Mouse (Mus musculus) MEL (cell line): ENCODE data around the gene Trim59. TPM values are rescaled to one million over a fixed set of nuclear protein-coding genes. Genes with fewer than 3 reads are reported as not detected.

Experiments
- DNase-seq: peaks from one replicate; pipeline ENCODE4 v3.0.0; 2011; ENCODE audit warnings: low read depth, low spot score
- H3K27ac ChIP-seq: 2 replicates; pipeline ENCODE4 v1.5.1; 2012; ENCODE audit warnings: low read depth, mild to moderate bottlenecking, control low read depth, low read length, moderate library complexity; ENCODE audit not compliant: control insufficient read depth
- H3K27me3 ChIP-seq, 2 experiments: fragments of 150-350 bp in 1 of 2; sonication (generic) in 1 of 2; 2 replicates each; pipeline ENCODE4 v1.6.1; 2012; ENCODE audit warnings: low read length in 2 of 2, mild to moderate bottlenecking in 2 of 2, improper control_type of control experiment in 1 of 2, moderate library complexity in 1 of 2; ENCODE audit not compliant: insufficient read depth in 2 of 2, control insufficient read depth in 1 of 2
- H3K36me3 ChIP-seq, 2 experiments: 2 replicates each; pipeline ENCODE4 v1.6.1; 2012 to 2014; ENCODE audit warnings: low read length in 2 of 2, improper control_type of control experiment in 1 of 2, inconsistent platforms in 1 of 2, mild to moderate bottlenecking in 1 of 2; ENCODE audit not compliant: insufficient read depth in 2 of 2, control insufficient read depth in 1 of 2
- H3K4me1 ChIP-seq, 2 experiments: fragments of 150-350 bp in 1 of 2; sonication (generic) in 1 of 2; 2 replicates each; pipeline ENCODE4 v1.6.1; 2012; ENCODE audit warnings: low read length in 2 of 2, improper control_type of control experiment in 1 of 2, mild to moderate bottlenecking in 1 of 2; ENCODE audit not compliant: insufficient read depth in 2 of 2, control insufficient read depth in 1 of 2
- H3K4me3 ChIP-seq, 2 experiments: fragments of 150-350 bp in 1 of 2; sonication (generic) in 1 of 2; 2 replicates each; pipeline ENCODE4 v1.5.1; 2012; ENCODE audit warnings: low read depth in 2 of 2, low read length in 2 of 2, mild to moderate bottlenecking in 2 of 2, moderate library complexity in 2 of 2, control low read depth in 1 of 2, improper control_type of control experiment in 1 of 2; ENCODE audit not compliant: control insufficient read depth in 1 of 2, insufficient read depth in 1 of 2
- H3K79me2 ChIP-seq: 2 replicates; pipeline ENCODE4 v1.6.1; 2012; ENCODE audit warnings: mild to moderate bottlenecking, low read length, moderate library complexity; ENCODE audit not compliant: control insufficient read depth, poor library complexity, insufficient read depth
- H3K9ac ChIP-seq: 2 replicates; pipeline ENCODE4 v1.6.1; 2012; ENCODE audit warnings: low read depth, mild to moderate bottlenecking, control low read depth, low read length, moderate library complexity; ENCODE audit not compliant: control insufficient read depth, poor library complexity, severe bottlenecking
- H3K9me3 ChIP-seq: fragments of 150-350 bp; sonication (generic); replicated peaks from 2 replicates; pipeline ENCODE4 v1.6.1; 2012; ENCODE audit warnings: mild to moderate bottlenecking, low read length, improper control_type of control experiment, moderate library complexity; ENCODE audit not compliant: insufficient read depth
- BHLHE40 ChIP-seq: IDR thresholded peaks from 2 replicates; pipeline ENCODE4 v1.6.1; 2012; ENCODE audit warnings: low read depth, mild to moderate bottlenecking, inconsistent platforms, low read length, improper control_type of control experiment, borderline replicate concordance
- CHD2 ChIP-seq: IDR thresholded peaks from 2 replicates; pipeline ENCODE4 v1.6.1; 2011; ENCODE audit warnings: low read length, improper control_type of control experiment
- ELF1 ChIP-seq: IDR thresholded peaks from 2 replicates; pipeline ENCODE4 v1.6.1; 2014; ENCODE audit warnings: low read depth, mild to moderate bottlenecking, inconsistent platforms, low read length, improper control_type of control experiment, moderate library complexity
- EP300 ChIP-seq, 2 experiments: IDR thresholded peaks; 2 replicates each; pipeline ENCODE4 v1.6.1; 2011; ENCODE audit warnings: improper control_type of control experiment in 2 of 2, low read length in 2 of 2, low read depth in 1 of 2, mild to moderate bottlenecking in 1 of 2
- ETS1 ChIP-seq: IDR thresholded peaks from 2 replicates; pipeline ENCODE4 v1.6.1; 2012; ENCODE audit warnings: low read depth, mild to moderate bottlenecking, inconsistent platforms, low read length, improper control_type of control experiment, moderate library complexity
- MAFK ChIP-seq: IDR thresholded peaks from 2 replicates; pipeline ENCODE4 v1.6.1; 2011; ENCODE audit warnings: low read depth, mild to moderate bottlenecking, low read length, improper control_type of control experiment, borderline replicate concordance
- MAX ChIP-seq: IDR thresholded peaks from 2 replicates; pipeline ENCODE4 v1.6.1; 2011; ENCODE audit warnings: low read length, improper control_type of control experiment
- MAZ ChIP-seq: IDR thresholded peaks from 2 replicates; pipeline ENCODE4 v1.6.1; 2012; ENCODE audit warnings: low read depth, mild to moderate bottlenecking, inconsistent platforms, low read length, improper control_type of control experiment
- MEF2A ChIP-seq: IDR thresholded peaks from 2 replicates; pipeline ENCODE4 v1.6.1; 2014; ENCODE audit warnings: low read depth, mild to moderate bottlenecking, inconsistent platforms, low read length, improper control_type of control experiment; ENCODE audit not compliant: poor library complexity, insufficient replicate concordance, severe bottlenecking; ENCODE audit errors: extremely low read depth
- MYC ChIP-seq: IDR thresholded peaks from 2 replicates; pipeline ENCODE4 v1.6.1; 2011; ENCODE audit warnings: low read depth, mild to moderate bottlenecking, low read length, improper control_type of control experiment, moderate library complexity
- NELFE ChIP-seq: IDR thresholded peaks from 2 replicates; pipeline ENCODE4 v1.6.1; 2011; ENCODE audit warnings: low read depth, low read length, improper control_type of control experiment
- POLR2A ChIP-seq, 2 experiments: IDR thresholded peaks; 2 replicates each; pipeline ENCODE4 v1.6.1; 2011 to 2012; ENCODE audit warnings: low read length in 2 of 2, mild to moderate bottlenecking in 2 of 2, control low read depth in 1 of 2, improper control_type of control experiment in 1 of 2, low read depth in 1 of 2, moderate library complexity in 1 of 2; ENCODE audit not compliant: control insufficient read depth in 1 of 2, insufficient read depth in 1 of 2, poor library complexity in 1 of 2
- SIN3A ChIP-seq: IDR thresholded peaks from 2 replicates; pipeline ENCODE4 v1.6.1; 2012; ENCODE audit warnings: low read length, improper control_type of control experiment, inconsistent platforms
- SMC3 ChIP-seq: IDR thresholded peaks from 2 replicates; pipeline ENCODE4 v1.6.1; 2011; ENCODE audit warnings: low read depth, low read length, improper control_type of control experiment
- TAL1 ChIP-seq: IDR thresholded peaks from 2 replicates; pipeline ENCODE4 v1.6.1; 2012; ENCODE audit warnings: mild to moderate bottlenecking, inconsistent platforms, low read length, moderate library complexity, mixed read lengths
- UBTF ChIP-seq: IDR thresholded peaks from 2 replicates; pipeline ENCODE4 v1.6.1; 2012; ENCODE audit warnings: low read depth, mild to moderate bottlenecking, inconsistent platforms, low read length, improper control_type of control experiment, moderate library complexity, borderline replicate concordance; ENCODE audit not compliant: insufficient read depth
- polyA plus RNA-seq, 2 experiments: library from polyadenylated mRNA; stranded (reverse) in 1 of 2; unstranded in 1 of 2; fragments of >175 nt in 1 of 2; fragments of >200 nt in 1 of 2; gene quantifications; 2 replicates each; pipeline versions ENCODE4 v1.2.1 to v1.2.4; 2012; ENCODE audit warnings: low replicate concordance in 2 of 2, low read depth in 1 of 2; ENCODE audit not compliant: insufficient read length in 2 of 2, insufficient read depth in 1 of 2, missing spikeins in 1 of 2
- total RNA-seq: library from RNA; depleted of rRNA; stranded (reverse); fragments of 300-350 nt; gene quantifications from 2 replicates; pipeline ENCODE4 v1.2.3, GENCODE M21; 2012

Gene Trim59
- total and polyA plus RNA-seq, 3 experiments, result 11.3 to 17.4 TPM; not detected in 1

DNA sequence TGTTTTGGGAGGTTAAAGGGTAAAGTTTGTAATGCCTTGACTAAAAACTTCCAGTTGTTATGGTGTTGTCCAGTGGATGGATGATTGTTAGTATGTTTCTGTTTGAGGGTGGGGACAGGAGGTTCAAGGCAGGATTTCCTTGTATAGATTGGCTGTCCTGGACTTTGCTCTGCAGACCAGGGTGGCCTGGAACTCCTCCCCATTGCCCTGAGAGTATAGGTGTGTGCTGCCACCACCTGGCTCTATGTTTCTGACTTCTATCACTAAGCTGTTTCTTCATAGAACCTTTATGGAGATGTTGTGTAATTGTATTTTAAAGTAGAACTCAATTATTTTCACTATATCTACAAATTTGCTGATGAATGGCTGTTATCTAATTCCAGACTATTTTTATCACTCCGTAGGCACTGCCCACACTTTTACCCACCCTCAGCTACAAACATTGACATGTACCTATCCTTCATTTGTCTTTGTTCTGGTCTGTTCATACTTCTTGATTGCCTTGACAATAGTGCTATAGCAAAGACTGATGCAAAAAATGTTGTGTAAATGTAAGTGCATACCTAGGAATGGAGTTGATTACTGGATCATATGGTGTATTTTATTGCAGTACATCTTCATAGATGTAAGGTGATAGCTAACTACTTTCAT is 18.3 kb downstream of the Trim59 start:
- peaks cover 3 to 79% of the 10 kb centered on the region in 2 experiments for H3K36me3 ChIP-seq
- H3K27me3 ChIP-seq, result no peaks in the 10 kb centered on the region

GRCm38 (mm10) chr3:69020764-69021163 is 23.8 kb downstream of the Trim59 start:
- TF ChIP-seq MAFK (peak; percentile 85), EP300 (IDR thresholded peaks at IDR 0.05; ENCODE audit: low read depth in 1 of 2, low read length in 2 of 2) (no peak)
- Histone ChIP-seq H3K27me3 (no peaks in the 10 kb centered on the region), H3K9ac (no peak overlapping the region), H3K9me3 (no peaks in the 10 kb centered on the region), H3K27ac (no peak overlapping the region), H3K4me3 (no peak overlapping the region), H3K4me1 (no peaks in the 10 kb centered on the region), H3K79me2 (no peaks in the 10 kb centered on the region; the same call in 1 of the 2 replicates), H3K36me3 (peaks cover 9 to 84% of the 10 kb centered on the region in 2 experiments)
- DNase-seq, result no peak

More for the DNA sequence above, 18.3 kb downstream of the Trim59 start:
- H3K9me3 ChIP-seq, result no peaks in the 10 kb centered on the region
- TF ChIP-seq TAL1, result no peak
- TF ChIP-seq SIN3A, result no peak
- no peak for TF ChIP-seq UBTF
- TF ChIP-seq SMC3, result no peak
- TF ChIP-seq ETS1, result no peak
- no peak for TF ChIP-seq NELFE
- TF ChIP-seq CHD2, result no peak
- TF ChIP-seq MAZ, result no peak
- TF ChIP-seq MEF2A, result no peak
- no peak for TF ChIP-seq MYC
- TF ChIP-seq MAX, result no peak
- TF ChIP-seq BHLHE40, result no peak
- TF ChIP-seq POLR2A (IDR thresholded peaks at IDR 0.05; ENCODE audit: control insufficient read depth in 1 of 2, insufficient read depth in 1 of 2, low read depth in 1 of 2, low read length in 2 of 2, poor library complexity in 1 of 2), result no peak
- TF ChIP-seq ELF1, result no peak
- TF ChIP-seq, all 39 proteins: peak for 0
- Histone ChIP-seq H3K9ac (no peak overlapping the region), H3K79me2 (no peaks in the 10 kb centered on the region; the same call in 1 of the 2 replicates), H3K4me3 (no peak overlapping the region), H3K27ac (no peak overlapping the region), H3K4me1 (no peaks in the 10 kb centered on the region)
- no peak for DNase-seq
